Mouse (Mus musculus) embryo, embryonic 11 days (tissue): ENCODE measurements at regions not wholly inside any gene's neighbourhood (a gene's known extent, or its start where the extent isn't known, plus 50 kb on each side); places are given as distances from the start of the nearest gene placed in this dataset.
A peak's percentile ranks its signal among the peaks of the same experiment; 100 is the strongest.
"Not testable (repeated sequence)": the region's sequence is repeated elsewhere in the genome, so short reads cannot be mapped to it uniquely, and the experiment has no call there.

Experiments
- DNase-seq: peaks from one replicate; pipeline ENCODE4 v3.0.0-alpha.2; 2015

GRCm38 (mm10) chr17:16571403-16571802 is 492.5 kb upstream of the Zfp960 start:
- no peak for DNase-seq

DNA sequence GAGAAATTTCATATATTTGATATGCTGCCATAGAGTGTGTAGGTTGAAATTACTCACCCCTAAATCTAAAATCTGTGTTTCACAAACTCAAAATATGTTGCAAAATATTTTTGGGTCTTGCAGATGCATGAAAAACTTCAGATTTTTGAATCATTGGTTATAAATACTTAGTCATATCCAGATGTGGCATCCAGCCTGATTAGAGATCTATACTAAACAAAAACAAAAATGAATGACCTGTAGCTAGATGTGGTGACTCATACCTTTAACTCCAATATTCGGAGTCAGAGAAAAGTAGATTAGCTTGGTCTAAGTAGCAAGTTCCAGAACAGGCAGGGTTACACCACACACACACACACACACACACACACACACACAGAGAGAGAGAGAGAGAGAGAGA is 475.1 kb upstream of the Zfp960 start:
- no peak for DNase-seq

DNA sequence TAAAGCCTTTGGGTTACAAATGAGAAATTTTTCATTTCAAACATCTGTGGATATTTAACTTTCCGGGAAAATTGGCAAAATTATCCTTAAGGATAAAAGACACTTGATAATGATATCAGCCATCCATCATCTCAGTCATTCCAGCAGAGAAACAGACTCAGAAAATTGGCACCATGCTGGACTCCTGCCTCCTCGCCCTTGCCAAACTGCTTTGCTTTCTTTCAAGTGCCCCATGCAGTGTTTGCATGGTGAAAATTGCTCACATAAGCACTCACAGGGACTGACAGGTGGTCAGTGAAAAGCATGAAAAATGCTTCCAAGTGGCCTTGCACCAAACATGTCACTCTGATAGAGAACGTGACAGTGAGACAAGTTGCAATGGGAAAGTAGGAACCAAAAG is 464.2 kb upstream of the Zfp960 start:
- peak; percentile 13 for DNase-seq

- no peak for DNase-seq
These were observed 451.4 kb upstream of the Zfp960 start for GRCm38 (mm10) chr17:16612405-16612979.

DNA sequence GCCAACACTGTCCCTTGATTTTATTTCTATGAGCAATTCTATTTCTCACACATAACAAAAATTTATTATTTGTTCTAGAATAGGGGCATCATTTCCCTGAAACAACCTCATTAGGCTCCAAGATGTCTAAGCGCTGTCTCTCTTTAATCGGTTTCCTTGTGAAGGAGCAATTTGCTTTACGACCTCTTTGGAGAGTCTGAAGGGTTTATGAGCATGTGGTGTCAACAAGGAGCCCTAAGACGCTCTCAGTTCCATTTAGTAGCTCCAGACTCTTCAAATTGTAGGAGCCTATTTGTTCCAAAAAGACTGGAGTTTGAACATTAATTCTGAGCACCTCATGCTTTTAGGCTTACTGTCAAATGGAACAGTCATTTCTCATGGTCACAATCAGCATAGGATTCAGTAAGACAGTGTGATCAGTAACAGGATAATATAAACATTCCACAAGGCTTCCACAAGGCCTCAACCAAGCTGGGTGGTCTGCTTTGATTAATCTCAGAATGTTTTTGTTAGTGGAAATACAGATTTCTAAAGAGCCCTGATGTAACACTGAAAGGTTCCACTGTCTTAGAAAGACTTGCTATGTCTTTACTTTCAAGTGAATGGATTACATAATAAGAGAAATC is 441.9 kb upstream of the Zfp960 start:
- peak; percentile 9 for DNase-seq

DNA sequence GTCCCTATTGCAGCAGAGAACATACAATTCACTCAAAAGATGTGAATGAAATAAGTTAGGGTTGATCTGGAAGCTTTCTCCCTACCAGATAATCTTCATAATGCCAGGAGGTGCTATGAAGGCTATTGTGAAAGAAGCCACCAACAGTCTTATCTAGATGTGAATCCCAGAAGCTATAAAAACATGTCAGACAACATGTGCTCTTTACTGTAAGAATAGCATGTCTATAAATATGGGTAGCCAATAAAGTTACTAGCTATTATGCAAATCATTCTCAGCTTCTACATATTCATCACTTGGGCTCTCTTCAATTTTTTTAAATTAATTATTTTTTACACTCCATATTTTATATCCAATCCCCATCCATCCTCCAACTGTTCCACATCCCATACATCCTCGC is 434.1 kb upstream of the Zfp960 start:
- DNase-seq: no peak

GRCm38 (mm10) chr17:16633426-16633825 is 430.5 kb upstream of the Zfp960 start:
- no peak for DNase-seq

DNA sequence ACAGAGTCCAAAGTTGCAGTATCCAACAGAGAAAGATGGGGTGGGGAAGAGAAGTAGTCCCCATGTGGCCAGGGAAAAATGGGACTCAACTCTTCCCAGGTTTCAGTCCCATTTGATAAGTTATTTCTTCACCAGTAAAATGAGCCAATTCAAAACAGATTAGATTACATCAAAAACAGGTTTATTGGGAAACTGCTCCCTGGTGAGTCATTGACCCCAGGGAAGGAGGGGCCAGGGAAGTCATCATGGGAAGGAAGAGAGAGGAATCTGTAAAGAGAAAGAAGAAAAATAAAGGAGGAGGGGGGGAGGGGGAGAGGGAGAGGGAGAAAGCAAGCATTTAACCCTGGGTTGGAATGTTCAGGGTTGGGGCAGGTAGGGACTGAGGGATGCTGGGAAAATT is 426.4 kb upstream of the Zfp960 start:
- no peak for DNase-seq

DNA sequence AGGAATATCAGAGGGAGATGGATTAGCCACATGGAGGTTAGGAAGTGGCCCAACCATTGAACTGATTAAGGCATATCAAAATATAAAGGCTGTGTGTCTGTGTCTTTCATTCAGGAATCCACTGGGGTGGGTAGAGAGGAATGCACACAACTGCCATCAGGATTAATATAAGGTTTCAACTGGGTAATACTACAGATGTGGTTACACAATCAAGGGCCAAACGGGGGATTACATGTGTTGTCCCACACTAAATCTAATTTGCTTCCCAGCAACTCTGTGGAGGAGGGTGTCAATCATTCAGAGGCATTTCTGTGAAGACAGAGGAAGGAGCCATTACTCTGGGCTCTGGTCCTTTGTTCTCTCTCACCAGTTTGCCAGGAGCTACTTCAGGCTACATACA is 416.0 kb upstream of the Zfp960 start:
- DNase-seq: no peak

- DNase-seq: no peak
These were observed 398.7 kb upstream of the Zfp960 start for GRCm38 (mm10) chr17:16665253-16665652.

- no peak for DNase-seq
These were observed 396.3 kb upstream of the Zfp960 start for GRCm38 (mm10) chr17:16667606-16668005.

- no peak for DNase-seq
These were observed 359.7 kb upstream of the Zfp960 start for GRCm38 (mm10) chr17:16704199-16704598.

DNA sequence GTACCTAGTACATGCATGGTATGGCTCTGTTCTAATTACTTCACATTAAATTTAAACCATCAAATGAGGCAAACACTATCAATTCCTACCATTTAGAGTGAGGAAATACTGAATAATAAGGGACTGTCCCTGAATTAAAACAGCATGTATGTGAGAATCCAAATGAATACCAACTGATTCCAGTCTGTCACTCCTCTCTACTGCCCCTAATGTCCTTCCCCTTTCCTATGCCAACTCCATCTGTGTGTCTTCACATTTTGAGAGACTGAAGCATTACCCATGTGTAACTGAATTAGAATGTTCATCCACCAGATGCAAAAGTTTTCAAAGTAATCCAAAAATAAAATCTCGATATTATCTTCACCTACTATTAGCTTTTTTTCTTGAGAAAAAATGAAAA is 358.0 kb upstream of the Zfp960 start:
- DNase-seq: no peak

GRCm38 (mm10) chr17:16726904-16727303 is 337.0 kb upstream of the Zfp960 start:
- no peak for DNase-seq

DNA sequence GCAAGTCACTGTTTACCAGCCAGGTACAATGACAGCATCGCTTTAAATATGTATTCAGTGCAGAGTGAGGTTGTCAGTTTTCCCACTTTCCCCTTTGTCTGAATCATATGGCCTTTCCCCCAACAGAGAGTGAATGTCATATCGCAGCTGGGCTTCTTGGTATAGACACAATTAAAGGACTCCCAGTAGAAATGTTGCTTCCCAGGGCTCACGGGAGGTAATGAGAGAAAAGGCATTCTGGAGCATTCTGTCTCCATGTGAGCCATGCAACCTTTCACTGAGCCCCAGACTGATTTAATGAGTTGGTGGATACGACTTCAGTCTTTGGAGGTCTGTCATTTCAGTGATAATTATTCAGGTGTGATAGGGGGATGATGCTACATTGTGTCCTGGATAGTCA is 310.8 kb upstream of the Zfp960 start:
- peak; percentile 1 for DNase-seq

DNA sequence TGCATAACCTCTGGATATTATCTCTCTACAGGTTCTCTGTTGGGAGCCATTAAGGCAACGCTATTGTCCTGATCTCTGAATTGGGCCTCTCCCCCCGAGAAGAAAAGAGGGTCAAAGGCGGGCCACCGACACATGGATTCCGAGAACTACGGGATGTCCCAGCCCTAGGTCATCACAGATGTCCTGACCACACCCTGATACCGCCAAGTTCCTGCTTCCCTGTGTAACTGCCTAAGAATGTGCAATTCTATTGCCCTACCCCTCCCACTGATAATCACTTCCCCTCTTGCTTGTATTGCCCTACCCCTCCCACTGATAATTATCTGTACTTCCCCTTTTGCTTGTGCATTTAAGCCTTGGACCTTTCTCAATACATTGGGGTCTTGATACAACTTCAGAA is 293.3 kb upstream of the Zfp960 start:
- not testable (repeated sequence) for DNase-seq

GRCm38 (mm10) chr17:16798316-16798715 is 265.6 kb upstream of the Zfp960 start:
- no peak for DNase-seq

- DNase-seq: no peak
These were observed 258.9 kb upstream of the Zfp960 start for GRCm38 (mm10) chr17:16804986-16805385.

- DNase-seq: no peak
These were observed 245.5 kb upstream of the Zfp960 start for GRCm38 (mm10) chr17:16818421-16818820.

DNA sequence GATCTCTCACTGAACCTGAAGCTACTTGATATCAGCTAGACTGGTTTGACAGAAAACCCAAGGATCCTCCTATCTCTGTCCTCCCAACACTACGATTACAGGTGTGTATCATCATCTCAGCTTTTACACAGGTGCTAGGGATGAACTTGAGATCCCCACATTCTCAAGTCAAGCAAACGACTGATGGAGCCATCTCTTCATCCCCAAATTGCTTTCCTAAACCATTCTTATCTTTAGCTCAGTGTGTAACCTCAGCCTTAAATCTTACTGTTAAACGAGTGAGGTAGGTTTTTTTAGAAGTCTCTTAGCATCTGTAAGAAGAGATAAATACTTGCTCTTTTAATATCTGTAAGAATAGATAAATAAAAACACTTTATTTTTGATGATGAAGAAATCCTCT is 242.2 kb upstream of the Zfp960 start:
- no peak for DNase-seq

GRCm38 (mm10) chr17:16839152-16839551 is 224.8 kb upstream of the Zfp960 start:
- DNase-seq: no peak

- DNase-seq: peak; percentile 5
These were observed 203.1 kb upstream of the Zfp960 start for GRCm38 (mm10) chr17:16860771-16861170.

DNA sequence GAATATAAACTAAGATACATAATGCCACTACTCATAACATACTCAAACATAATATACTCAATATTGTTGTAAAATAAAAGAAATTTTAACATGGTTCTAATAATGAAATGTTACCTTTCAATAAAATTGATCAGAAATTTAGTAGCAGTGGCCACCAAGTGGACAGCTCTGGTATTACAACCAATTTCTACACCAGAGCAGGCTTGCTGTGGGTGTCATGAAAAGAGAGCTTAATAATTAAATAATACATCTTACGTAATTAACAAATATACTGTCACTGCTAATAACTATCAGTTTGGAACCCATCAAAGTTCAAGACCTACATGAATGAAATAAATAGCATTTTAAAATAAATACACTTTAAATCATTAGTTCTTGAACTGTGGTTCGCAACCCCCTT is 163.1 kb upstream of the Zfp960 start:
- peak; percentile 53 for DNase-seq

GRCm38 (mm10) chr17:16918191-16918590 is 145.7 kb upstream of the Zfp960 start:
- DNase-seq: no peak

DNA sequence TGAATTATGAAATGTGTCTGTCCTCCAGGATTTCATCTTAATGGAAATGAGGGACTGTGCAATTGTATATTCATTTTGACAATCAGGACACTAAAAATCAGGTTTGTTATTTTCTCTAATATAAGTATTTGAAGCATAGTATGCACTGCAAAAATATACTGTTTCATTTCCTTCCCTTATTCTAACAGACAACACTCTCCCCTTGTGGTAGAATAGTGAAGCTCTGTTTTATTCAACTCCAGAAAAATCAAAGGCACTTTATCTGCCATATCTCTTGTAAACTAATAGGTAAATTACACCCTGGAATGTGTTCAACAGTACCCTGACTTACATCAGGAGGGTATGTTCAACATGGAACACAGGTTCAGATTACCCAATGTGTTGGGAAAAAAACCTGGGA is 137.7 kb upstream of the Zfp960 start:
- DNase-seq: peak; percentile 7
